Mouse (Mus musculus): ENCODE data around the gene Cdk20. TPM values are rescaled to one million over a fixed set of nuclear protein-coding genes. Genes with fewer than 3 reads are reported as not detected.

The Cdk20 gene
- polyA plus RNA-seq (2012; rRNA removed), result 27.9 and 28.5 TPM in 2 replicates

- DNase-seq, result peak; percentile 92 to 96
- no peaks in the 10 kb centered on the region for H3K4me1 ChIP-seq (ENCODE audit: control insufficient read depth, insufficient read depth, low read length)
- H3K4me3 ChIP-seq (replicated peaks; ENCODE audit: insufficient read depth, low read depth, low read length), result peak within 1 kb of the TSS; percentile 77
- H3K27me3 ChIP-seq (ENCODE audit: control insufficient read depth, insufficient read depth, low read length), result no peaks in the 10 kb centered on the region
- H3K27ac ChIP-seq (ENCODE audit: insufficient read depth, low read length), result peak within 1 kb of the TSS; percentile 43
- TF ChIP-seq POLR2A (IDR thresholded peaks at IDR 0.05; ENCODE audit: borderline replicate concordance, insufficient read depth, low read length) (peak; percentile 75; the same call in 1 of the 2 replicates), CTCF (IDR thresholded peaks at IDR 0.05; ENCODE audit: borderline replicate concordance, insufficient read depth, low read depth, low read length) (peak; percentile 39; the same call in 1 of the 2 replicates)
- under 1% methylated on average over 57 of the region's 57 CpGs for WGBS
Observed at GRCm38 (mm10) chr13:64432017-64432995, at the start of gene Cdk20. Gene Cdk20, plus strand, starts transcription at chr13:64432314.

- DNase-seq, result no peak
- Histone ChIP-seq H3K4me3 (replicated peaks; ENCODE audit: insufficient read depth, low read depth, low read length) (no peak overlapping the region), H3K27ac (ENCODE audit: insufficient read depth, low read length) (no peak overlapping the region), H3K27me3 (ENCODE audit: control insufficient read depth, insufficient read depth, low read length) (no peaks in the 10 kb centered on the region), H3K4me1 (ENCODE audit: control insufficient read depth, insufficient read depth, low read length) (no peaks in the 10 kb centered on the region)
- no peak for TF ChIP-seq POLR2A (IDR thresholded peaks at IDR 0.05; ENCODE audit: borderline replicate concordance, insufficient read depth, low read length)
- no peak for TF ChIP-seq CTCF (IDR thresholded peaks at IDR 0.05; ENCODE audit: borderline replicate concordance, insufficient read depth, low read depth, low read length)
- WGBS, result 89% methylated on average over 3 of the region's 3 CpGs
Observed at GRCm38 (mm10) chr13:64384937-64385336, 47.2 kb upstream of the Cdk20 start.

- TF ChIP-seq CTCF (IDR thresholded peaks at IDR 0.05; ENCODE audit: borderline replicate concordance, insufficient read depth, low read depth, low read length) (no peak), POLR2A (IDR thresholded peaks at IDR 0.05; ENCODE audit: borderline replicate concordance, insufficient read depth, low read length) (no peak)
- no peaks in the 10 kb centered on the region for H3K4me1 ChIP-seq (ENCODE audit: control insufficient read depth, insufficient read depth, low read length)
- DNase-seq, result no peak
- no peaks in the 10 kb centered on the region for H3K27me3 ChIP-seq (ENCODE audit: control insufficient read depth, insufficient read depth, low read length)
- H3K27ac ChIP-seq (ENCODE audit: insufficient read depth, low read length), result no peak overlapping the region
- WGBS, result 30% methylated on average over 2 of the region's 2 CpGs
- H3K4me3 ChIP-seq (replicated peaks; ENCODE audit: insufficient read depth, low read depth, low read length), result no peak overlapping the region
Observed at GRCm38 (mm10) chr13:64386048-64386447, 46.1 kb upstream of the Cdk20 start.

- TF ChIP-seq CTCF (IDR thresholded peaks at IDR 0.05; ENCODE audit: borderline replicate concordance, insufficient read depth, low read depth, low read length), result no peak
- no peak for TF ChIP-seq POLR2A (IDR thresholded peaks at IDR 0.05; ENCODE audit: borderline replicate concordance, insufficient read depth, low read length)
- DNase-seq, result no peak
- Histone ChIP-seq H3K4me3 (replicated peaks; ENCODE audit: insufficient read depth, low read depth, low read length) (no peak overlapping the region), H3K27ac (ENCODE audit: insufficient read depth, low read length) (no peak overlapping the region), H3K4me1 (ENCODE audit: control insufficient read depth, insufficient read depth, low read length) (no peaks in the 10 kb centered on the region), H3K27me3 (ENCODE audit: control insufficient read depth, insufficient read depth, low read length) (no peaks in the 10 kb centered on the region)
- WGBS, result 48% methylated on average over 4 of the region's 4 CpGs
Observed at GRCm38 (mm10) chr13:64388415-64388814, 43.7 kb upstream of the Cdk20 start.

GRCm38 (mm10) chr13:64396979-64397378, 35.1 kb upstream of the Cdk20 start:
- no peak overlapping the region for H3K4me3 ChIP-seq (replicated peaks; ENCODE audit: insufficient read depth, low read depth, low read length)
- DNase-seq, result no peak
- TF ChIP-seq POLR2A (IDR thresholded peaks at IDR 0.05; ENCODE audit: borderline replicate concordance, insufficient read depth, low read length) (no peak), CTCF (IDR thresholded peaks at IDR 0.05; ENCODE audit: borderline replicate concordance, insufficient read depth, low read depth, low read length) (no peak)
- H3K4me1 ChIP-seq (ENCODE audit: control insufficient read depth, insufficient read depth, low read length), result no peaks in the 10 kb centered on the region
- no peaks in the 10 kb centered on the region for H3K27me3 ChIP-seq (ENCODE audit: control insufficient read depth, insufficient read depth, low read length)
- WGBS, result 65% methylated on average over 8 of the region's 8 CpGs
- no peak overlapping the region for H3K27ac ChIP-seq (ENCODE audit: insufficient read depth, low read length)

GRCm38 (mm10) chr13:64398065-64398464, 34.0 kb upstream of the Cdk20 start:
- whole genome bisulfite sequencing, result 94% methylated on average over 1 of the region's 1 CpGs

GRCm38 (mm10) chr13:64399906-64400305, 32.2 kb upstream of the Cdk20 start:
- H3K4me1 ChIP-seq (ENCODE audit: control insufficient read depth, insufficient read depth, low read length), result no peaks in the 10 kb centered on the region
- WGBS, result 82% methylated on average over 3 of the region's 3 CpGs
- H3K4me3 ChIP-seq (replicated peaks; ENCODE audit: insufficient read depth, low read depth, low read length), result no peak overlapping the region
- TF ChIP-seq POLR2A (IDR thresholded peaks at IDR 0.05; ENCODE audit: borderline replicate concordance, insufficient read depth, low read length) (no peak), CTCF (IDR thresholded peaks at IDR 0.05; ENCODE audit: borderline replicate concordance, insufficient read depth, low read depth, low read length) (no peak)
- no peaks in the 10 kb centered on the region for H3K27me3 ChIP-seq (ENCODE audit: control insufficient read depth, insufficient read depth, low read length)
- no peak for DNase-seq
- H3K27ac ChIP-seq (ENCODE audit: insufficient read depth, low read length), result no peak overlapping the region

More at GRCm38 (mm10) chr13:64398065-64398464, 34.0 kb upstream of the Cdk20 start:
- Histone ChIP-seq H3K27me3 (ENCODE audit: control insufficient read depth, insufficient read depth, low read length) (no peaks in the 10 kb centered on the region), H3K4me3 (replicated peaks; ENCODE audit: insufficient read depth, low read depth, low read length) (no peak overlapping the region), H3K27ac (ENCODE audit: insufficient read depth, low read length) (no peak overlapping the region), H3K4me1 (ENCODE audit: control insufficient read depth, insufficient read depth, low read length) (no peaks in the 10 kb centered on the region)
- DNase-seq, result no peak
- no peak for TF ChIP-seq POLR2A (IDR thresholded peaks at IDR 0.05; ENCODE audit: borderline replicate concordance, insufficient read depth, low read length)
- TF ChIP-seq CTCF (IDR thresholded peaks at IDR 0.05; ENCODE audit: borderline replicate concordance, insufficient read depth, low read depth, low read length), result no peak
